Mouse (Mus musculus) cerebellum, adult 2 months (tissue): ENCODE results near the gene Slc38a8. TPM values are rescaled to one million over a fixed set of nuclear protein-coding genes. Genes with fewer than 3 reads are reported as not detected.

ENCODE experiments used
- DNase-seq, 2 experiments: peaks; one replicate each; pipeline ENCODE4 v3.0.0; 2021
- H3K27ac ChIP-seq: fragments of 200-500 bp; 2 replicates; pipeline ENCODE4 v1.5.1; 2012; ENCODE audit warnings: low read length, control low read depth, inconsistent platforms; ENCODE audit not compliant: insufficient read depth
- H3K27me3 ChIP-seq: fragments of 200-500 bp; 2 replicates; pipeline ENCODE4 v1.6.1; 2012; ENCODE audit warnings: inconsistent platforms, mild to moderate bottlenecking, low read length, moderate library complexity; ENCODE audit not compliant: control insufficient read depth, insufficient read depth
- H3K4me1 ChIP-seq: fragments of 200-500 bp; 2 replicates; pipeline ENCODE4 v1.6.1; 2011; ENCODE audit warnings: low read length; ENCODE audit not compliant: control insufficient read depth, insufficient read depth
- H3K4me3 ChIP-seq: fragments of 200-500 bp; replicated peaks from 2 replicates; pipeline ENCODE3; 2011; ENCODE audit warnings: mild to moderate bottlenecking, low read depth, low read length, control low read depth; ENCODE audit not compliant: insufficient read depth
- CTCF ChIP-seq: fragments of 200-500 bp; IDR thresholded peaks from 2 replicates; pipeline ENCODE4 v1.5.1; 2011; ENCODE audit warnings: low read depth, mild to moderate bottlenecking, control low read depth, low read length, moderate library complexity, borderline replicate concordance; ENCODE audit not compliant: insufficient read depth
- POLR2A ChIP-seq: fragments of 200-500 bp; IDR thresholded peaks from 2 replicates; pipeline ENCODE4 v1.6.1; 2011; ENCODE audit warnings: low read length, control low read depth, borderline replicate concordance; ENCODE audit not compliant: insufficient read depth
- WGBS: fragments of 180-500 bp; shearing (Covaris S2); methylation state at CpG from one replicate; pipeline ENCODE4 v1.1.7; 2018; 5-methylcytosine and 5-hydroxymethylcytosine counted together
- polyA plus RNA-seq: library from polyadenylated mRNA; depleted of rRNA; stranded (reverse); fragments of >200 nt; gene quantifications from 2 replicates; pipeline ENCODE4 v1.2.3, GENCODE M21; 2012

Gene Slc38a8
- polyA plus RNA-seq, 1 experiment = 0.29 TPM

DNA sequence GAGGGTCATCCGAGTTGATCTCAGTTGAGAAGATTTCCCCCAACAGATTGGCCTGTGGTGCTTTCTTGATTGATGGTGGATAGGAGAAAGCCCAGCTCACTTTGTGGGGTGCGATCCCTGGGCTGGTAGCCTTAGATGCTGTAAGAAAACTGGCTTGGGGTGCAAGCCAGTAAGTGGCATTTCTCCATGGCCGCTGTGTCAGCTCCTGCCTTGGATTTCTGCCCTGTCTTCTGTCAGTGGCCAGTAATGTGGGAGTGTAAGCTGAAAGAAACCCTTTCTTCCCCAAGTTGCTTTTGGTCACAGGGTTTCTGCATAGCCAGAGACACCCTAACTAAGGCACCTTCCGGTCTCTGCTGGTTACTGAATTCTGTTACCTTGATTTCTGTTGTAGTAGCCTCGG, 45.5 kb downstream of the Slc38a8 start:
- no peak for TF ChIP-seq POLR2A
- TF ChIP-seq CTCF = no peak
- no peak for DNase-seq
- no peak overlapping the region for H3K4me3 ChIP-seq
- H3K27ac ChIP-seq = no peak overlapping the region
- no peaks in the 10 kb centered on the region for H3K27me3 ChIP-seq
- H3K4me1 ChIP-seq = no peaks in the 10 kb centered on the region
- WGBS = 74% methylated on average over 5 of the region's 5 CpGs

- TF ChIP-seq CTCF = no peak
- no peak for TF ChIP-seq POLR2A
- H3K4me1 ChIP-seq = no peaks in the 10 kb centered on the region
- no peak for DNase-seq
- H3K27me3 ChIP-seq = no peaks in the 10 kb centered on the region
- H3K27ac ChIP-seq = no peak overlapping the region
- no peak overlapping the region for H3K4me3 ChIP-seq
- WGBS = 95% methylated on average over 5 of the region's 5 CpGs
Observed at GRCm38 (mm10) chr8:119452919-119453318, 48.6 kb downstream of the Slc38a8 start.

DNA sequence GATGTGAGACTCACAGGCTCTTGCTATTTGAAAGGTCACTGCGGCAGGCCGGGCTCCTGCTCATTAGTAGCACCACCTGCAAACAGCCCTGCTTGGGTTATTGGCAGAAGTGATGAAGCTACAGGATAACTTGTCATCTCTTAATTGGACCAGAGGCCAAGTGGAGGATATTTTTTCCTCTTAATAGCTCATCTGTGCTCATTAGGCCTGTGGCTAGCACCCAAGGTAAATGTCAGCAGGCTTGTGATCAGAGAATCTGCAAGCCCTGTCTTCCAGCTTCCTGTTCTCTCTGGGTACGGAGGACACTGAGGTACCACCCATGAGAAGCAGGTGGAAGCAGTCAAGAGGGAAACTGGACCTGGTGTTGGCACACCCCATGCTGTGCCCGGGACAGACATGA, 50.4 kb downstream of the Slc38a8 start:
- no peak overlapping the region for H3K27ac ChIP-seq
- no peak overlapping the region for H3K4me3 ChIP-seq
- no peak for DNase-seq
- H3K27me3 ChIP-seq = no peaks in the 10 kb centered on the region; the same call in 1 of the 2 replicates
- TF ChIP-seq POLR2A (no peak), CTCF (no peak)
- 71% methylated on average over 4 of the region's 4 CpGs for WGBS
- H3K4me1 ChIP-seq = no peaks in the 10 kb centered on the region

GRCm38 (mm10) chr8:119449627-119450026, 51.9 kb downstream of the Slc38a8 start:
- H3K4me1 ChIP-seq = no peaks in the 10 kb centered on the region
- no peaks in the 10 kb centered on the region; the same call in 1 of the 2 replicates for H3K27me3 ChIP-seq
- no peak for DNase-seq
- H3K27ac ChIP-seq = no peak overlapping the region
- TF ChIP-seq CTCF (no peak), POLR2A (no peak)
- WGBS = 80% methylated on average over 12 of the region's 12 CpGs
- no peak overlapping the region for H3K4me3 ChIP-seq

- H3K4me1 ChIP-seq = no peaks in the 10 kb centered on the region
- WGBS = 3% methylated on average over 17 of the region's 17 CpGs
- no peak overlapping the region for H3K27ac ChIP-seq
- TF ChIP-seq CTCF = no peak
- no peak for TF ChIP-seq POLR2A
- H3K4me3 ChIP-seq = no peak overlapping the region
- DNase-seq = no peak
- no peaks in the 10 kb centered on the region; the same call in 1 of the 2 replicates for H3K27me3 ChIP-seq
Observed at GRCm38 (mm10) chr8:119447781-119448170, 53.7 kb downstream of the Slc38a8 start.

GRCm38 (mm10) chr8:119446990-119447780, 54.3 kb downstream of the Slc38a8 start:
- H3K27ac ChIP-seq = no peak overlapping the region
- H3K4me1 ChIP-seq = no peaks in the 10 kb centered on the region
- DNase-seq = no peak
- TF ChIP-seq POLR2A (no peak), CTCF (no peak)
- H3K4me3 ChIP-seq = no peak overlapping the region
- WGBS = 2% methylated on average over 80 of the region's 80 CpGs
- no peaks in the 10 kb centered on the region; the same call in 1 of the 2 replicates for H3K27me3 ChIP-seq

GRCm38 (mm10) chr8:119446211-119446989, 55.1 kb downstream of the Slc38a8 start, which contains the start of gene Necab2:
TSS of gene Necab2 (plus strand) at chr8:119446719.
- Histone ChIP-seq H3K4me1 (no peaks in the 10 kb centered on the region), H3K27me3 (no peaks in the 10 kb centered on the region; the same call in 1 of the 2 replicates), H3K27ac (no peak within 1 kb of the TSS), H3K4me3 (peak within 1 kb of the TSS; percentile 29)
- peak; percentile 74 to 81 for DNase-seq
- TF ChIP-seq CTCF (peak; percentile 77), POLR2A (no peak)
- WGBS = 1% methylated on average over 50 of the region's 52 CpGs

- no peak for TF ChIP-seq POLR2A
- no peak for TF ChIP-seq CTCF
Observed at GRCm38 (mm10) chr8:119442970-119443369, 58.5 kb downstream of the Slc38a8 start.

More at GRCm38 (mm10) chr8:119442970-119443369, 58.5 kb downstream of the Slc38a8 start:
- Histone ChIP-seq H3K4me3 (no peak overlapping the region), H3K4me1 (no peaks in the 10 kb centered on the region), H3K27me3 (no peaks in the 10 kb centered on the region; the same call in 1 of the 2 replicates), H3K27ac (no peak overlapping the region)
- DNase-seq = no peak
- 94% methylated on average over 8 of the region's 8 CpGs for WGBS
